Mouse (Mus musculus) layer of hippocampus, adult 9-11 months (tissue): ENCODE results near the gene Tmem167b.

ENCODE experiments used
- DNase-seq: peaks from one replicate; pipeline ENCODE4 v3.0.0; 2022

Gene Tmem167b

GRCm38 (mm10) chr3:108536517-108537260 is 25.6 kb downstream of the Tmem167b start, which contains the start of gene 5330417C22Rik:
5330417C22Rik (minus strand) TSS chr3:108536536.
- peak; percentile 94 for DNase-seq

- no peak for DNase-seq
These were observed 26.3 kb downstream of the Tmem167b start for GRCm38 (mm10) chr3:108535896-108536516.

- DNase-seq, result no peak
These were observed 28.3 kb downstream of the Tmem167b start, which contains the start of gene 1700013F07Rik for GRCm38 (mm10) chr3:108533951-108534350. 1700013F07Rik (plus strand) TSS chr3:108534150.

DNA sequence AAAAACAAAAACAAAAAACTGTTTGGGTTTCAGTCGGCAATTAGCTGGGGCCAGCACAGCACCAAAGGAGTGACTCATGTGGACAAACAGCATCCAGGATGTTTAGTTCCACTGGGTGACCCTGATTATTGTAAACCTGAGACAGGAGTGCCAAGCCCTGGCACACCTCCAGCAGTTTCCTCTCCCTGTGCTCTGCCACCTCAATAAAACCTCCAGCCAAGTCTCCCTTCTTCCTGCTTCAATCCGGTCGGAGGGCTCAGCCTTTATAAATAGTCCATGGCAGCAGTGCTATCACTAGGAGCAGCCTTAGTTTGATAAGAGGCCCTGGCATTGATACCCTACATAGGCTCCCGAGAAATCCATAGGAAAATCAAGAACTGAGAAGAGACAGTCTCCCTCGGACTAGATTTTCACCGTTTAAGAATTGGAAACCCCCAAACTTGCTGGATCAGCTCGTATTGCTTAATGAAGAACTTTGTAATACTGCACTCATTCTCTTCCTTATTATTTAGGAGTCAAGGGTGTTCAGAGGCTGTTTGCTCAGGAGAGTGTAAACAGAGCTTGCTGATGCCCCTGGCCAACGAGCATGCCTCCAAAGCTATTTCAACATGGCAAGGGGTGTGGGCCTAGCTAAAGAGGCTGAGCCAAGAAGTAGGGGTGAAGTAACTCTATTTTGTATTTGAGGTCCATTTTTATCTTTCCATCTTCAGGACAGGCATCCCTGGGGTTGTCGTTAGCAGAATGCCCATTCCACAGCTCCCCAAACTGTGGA is 29.0 kb downstream of the Tmem167b start:
- DNase-seq, result no peak

- no peak for DNase-seq
These were observed 33.8 kb downstream of the Tmem167b start for GRCm38 (mm10) chr3:108528489-108528888.

DNA sequence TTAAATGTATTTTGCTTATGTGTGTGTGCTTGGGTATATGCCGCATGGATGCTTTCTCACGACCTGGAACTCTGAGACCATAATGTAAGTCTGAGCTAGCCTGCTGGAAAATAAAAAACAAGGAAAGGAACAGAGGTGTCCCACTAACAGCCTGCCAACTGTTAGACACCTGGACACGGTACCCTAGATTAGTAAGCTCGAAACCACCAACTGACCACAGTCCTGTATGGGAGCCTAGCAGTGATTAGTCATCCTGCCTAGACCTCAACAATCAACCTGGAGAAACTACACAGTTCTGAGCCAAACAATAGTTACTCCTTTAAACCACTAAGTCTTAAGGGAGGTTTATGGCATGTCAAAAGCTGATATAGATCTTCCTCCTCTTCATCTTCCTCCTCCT is 38.9 kb downstream of the Tmem167b start:
- no peak for DNase-seq

- no peak for DNase-seq
These were observed 44.0 kb downstream of the Tmem167b start for GRCm38 (mm10) chr3:108518276-108518675.

- DNase-seq, result no peak
These were observed 48.8 kb downstream of the Tmem167b start for GRCm38 (mm10) chr3:108513465-108513864.

GRCm38 (mm10) chr3:108510716-108511483 is 51.4 kb downstream of the Tmem167b start:
- peak; percentile 54 for DNase-seq

DNA sequence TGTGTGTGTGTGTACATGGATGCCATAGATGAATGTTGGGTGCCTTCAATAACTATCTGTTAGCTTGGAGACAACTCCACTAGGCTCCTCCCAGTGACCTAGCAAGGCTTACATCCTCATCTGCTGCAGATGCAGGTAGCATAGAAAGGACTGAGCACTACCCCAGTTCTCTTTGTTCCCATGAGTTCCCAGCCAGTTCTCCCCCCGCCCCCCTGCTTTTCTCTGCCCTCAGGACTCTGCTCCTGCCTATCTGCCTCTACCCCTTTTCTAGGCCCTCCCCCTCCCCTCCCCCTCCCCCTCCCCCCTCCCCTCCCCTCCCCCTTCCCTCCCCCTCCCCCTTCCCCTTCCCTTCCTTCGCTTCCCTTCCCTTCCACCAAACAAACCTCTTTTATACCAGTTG is 52.1 kb downstream of the Tmem167b start:
- DNase-seq, result no peak

- DNase-seq, result no peak
These were observed 53.4 kb downstream of the Tmem167b start for GRCm38 (mm10) chr3:108508745-108509474.
